Mouse (Mus musculus): ENCODE results near the gene Dync1i1. TPM values are rescaled to one million over a fixed set of nuclear protein-coding genes. Genes with fewer than 3 reads are reported as not detected.

Gene Dync1i1
- total and polyA plus RNA-seq, 2 experiments from 2014 or later, result 0.96 to 2.2 TPM

DNA sequence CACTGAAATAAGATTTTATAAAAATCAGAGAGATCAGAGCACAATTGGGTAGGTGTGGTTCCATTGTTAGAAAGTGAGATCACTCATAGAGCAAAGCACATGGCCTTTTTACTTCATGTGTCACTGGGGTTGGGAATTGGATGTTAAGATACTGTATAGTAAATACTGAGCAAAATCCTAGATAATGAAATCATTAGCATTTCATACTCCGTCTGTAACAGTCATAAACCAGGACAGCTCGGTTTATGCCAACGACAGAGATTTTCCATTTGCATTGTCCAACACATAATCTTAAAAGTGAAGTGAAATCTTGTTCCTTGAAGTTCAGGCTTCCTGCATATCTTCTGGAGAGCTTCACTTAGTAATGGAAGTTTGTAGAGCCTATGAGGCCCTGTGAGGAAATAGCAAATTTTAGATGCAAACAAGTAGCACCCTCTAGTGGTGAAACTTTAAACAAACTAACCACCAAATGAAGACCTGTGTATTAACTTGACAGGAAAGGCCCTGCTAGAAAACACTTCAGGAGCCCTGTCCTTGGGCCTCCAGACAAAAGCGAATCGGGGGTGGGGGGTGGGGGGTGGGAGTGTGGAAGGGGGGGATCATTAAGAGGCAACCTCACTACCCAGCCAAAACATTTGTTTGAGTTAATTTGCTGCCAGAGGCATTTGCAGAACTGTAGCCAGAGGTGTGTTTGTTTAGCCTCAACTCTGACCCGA is 76.8 kb downstream of the Dync1i1 start:
- H3K36me3 ChIP-seq (replicated peaks; ENCODE audit: control insufficient read depth, insufficient read depth, low read length), result no peaks in the 10 kb centered on the region
- H3K4me2 ChIP-seq (ENCODE audit: low read depth, low read length), result no peak overlapping the region
- peak; percentile 69 for TF ChIP-seq CTCF (IDR thresholded peaks at IDR 0.05; ENCODE audit: low read depth)
- no peak for TF ChIP-seq EP300 (IDR thresholded peaks at IDR 0.05; ENCODE audit: low read depth)
- H3K27me3 ChIP-seq (ENCODE audit: control insufficient read depth, insufficient read depth, low read length), result no peaks in the 10 kb centered on the region
- WGBS, result 43% methylated on average over 6 of the region's 6 CpGs
- no peak overlapping the region for H3K27ac ChIP-seq (ENCODE audit: low read depth)
- no peaks in the 10 kb centered on the region for H3K4me1 ChIP-seq (ENCODE audit: control insufficient read depth, insufficient read depth)
- peak; percentile 73 for DNase-seq (ENCODE audit: low spot score)
- no peaks in the 10 kb centered on the region for H3K9me3 ChIP-seq (replicated peaks; ENCODE audit: control insufficient read depth, low read length)
- peak; percentile 71 for ATAC-seq (ENCODE audit: insufficient read depth, low read depth)
- no peak overlapping the region for H3K9ac ChIP-seq (replicated peaks; ENCODE audit: low read depth, low read length)
- no peak overlapping the region for H3K4me3 ChIP-seq (ENCODE audit: low read depth, low read length)

DNA sequence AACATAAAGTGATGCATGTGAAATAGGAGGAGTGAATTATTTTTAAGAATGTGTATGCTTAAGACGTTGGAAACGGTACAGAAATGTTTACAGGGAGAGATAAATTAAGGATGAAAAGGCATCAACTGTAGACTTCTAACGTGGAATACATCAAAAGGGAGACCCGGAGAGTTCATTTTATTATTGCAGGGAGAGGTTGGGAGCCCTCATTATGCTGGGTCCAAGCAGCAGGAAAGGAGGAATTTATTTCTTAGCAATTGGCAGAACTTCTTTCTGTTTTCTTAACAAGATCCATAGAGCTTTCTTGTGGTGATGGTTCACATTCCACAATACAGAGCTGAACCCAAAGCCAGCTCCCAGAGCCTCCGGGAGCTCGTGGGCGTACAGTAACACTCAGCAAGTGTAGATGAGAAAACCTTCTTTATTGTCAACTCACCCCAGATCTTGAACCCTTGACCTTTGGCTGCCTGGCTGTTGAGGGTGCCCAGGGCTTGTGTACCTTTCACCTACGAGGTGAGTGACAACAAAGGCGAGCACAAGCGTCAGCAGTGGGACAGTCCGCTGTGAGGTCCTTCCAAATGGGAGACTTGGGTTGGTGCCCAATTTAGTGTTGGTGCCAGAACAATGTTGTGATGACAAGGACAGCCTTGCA is 77.5 kb downstream of the Dync1i1 start:
- H3K36me3 ChIP-seq (replicated peaks; ENCODE audit: control insufficient read depth, insufficient read depth, low read length), result no peaks in the 10 kb centered on the region
- H3K27ac ChIP-seq (ENCODE audit: low read depth), result peak overlapping the region; percentile 9; the same call in 1 of the 2 replicates
- 50% methylated on average over 11 of the region's 11 CpGs for WGBS
- no peaks in the 10 kb centered on the region for H3K4me1 ChIP-seq (ENCODE audit: control insufficient read depth, insufficient read depth)
- TF ChIP-seq EP300 (IDR thresholded peaks at IDR 0.05; ENCODE audit: low read depth), result no peak
- no peak for TF ChIP-seq CTCF (IDR thresholded peaks at IDR 0.05; ENCODE audit: low read depth)
- no peak for DNase-seq (ENCODE audit: low spot score)
- no peak overlapping the region for H3K4me2 ChIP-seq (ENCODE audit: low read depth, low read length)
- no peak overlapping the region for H3K9ac ChIP-seq (replicated peaks; ENCODE audit: low read depth, low read length)
- no peak overlapping the region for H3K4me3 ChIP-seq (ENCODE audit: low read depth, low read length)
- ATAC-seq (ENCODE audit: insufficient read depth, low read depth), result peak; percentile 66
- H3K27me3 ChIP-seq (ENCODE audit: control insufficient read depth, insufficient read depth, low read length), result no peaks in the 10 kb centered on the region
- no peaks in the 10 kb centered on the region for H3K9me3 ChIP-seq (replicated peaks; ENCODE audit: control insufficient read depth, low read length)

DNA sequence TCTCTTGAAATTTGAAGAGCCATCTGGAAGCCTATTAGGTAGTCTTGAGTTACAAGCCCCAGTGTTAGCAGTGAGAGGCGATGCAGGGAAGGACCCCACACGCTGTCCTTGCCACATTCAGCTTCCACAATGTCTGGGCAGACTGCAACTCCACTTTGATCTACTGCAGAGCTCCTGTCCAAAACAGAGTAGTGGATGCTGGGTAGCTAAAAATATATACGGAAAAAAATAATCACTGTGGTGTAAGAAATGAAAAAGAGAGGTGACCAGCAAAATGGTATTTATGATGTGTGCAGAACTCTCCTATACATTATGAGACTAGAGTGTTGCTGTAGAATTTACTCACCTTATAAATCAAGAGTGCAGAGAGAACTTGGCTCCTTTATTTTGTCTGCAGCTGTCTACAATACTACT is 82.6 kb downstream of the Dync1i1 start:
- no peaks in the 10 kb centered on the region for H3K4me1 ChIP-seq (ENCODE audit: control insufficient read depth, insufficient read depth)
- no peaks in the 10 kb centered on the region for H3K9me3 ChIP-seq (replicated peaks; ENCODE audit: control insufficient read depth, low read length)
- no peak for ATAC-seq (ENCODE audit: insufficient read depth, low read depth)
- WGBS, result 19% methylated on average over 3 of the region's 3 CpGs
- H3K27ac ChIP-seq (ENCODE audit: low read depth), result no peak overlapping the region
- TF ChIP-seq EP300 (IDR thresholded peaks at IDR 0.05; ENCODE audit: low read depth) (no peak), CTCF (IDR thresholded peaks at IDR 0.05; ENCODE audit: low read depth) (no peak)
- H3K4me3 ChIP-seq (ENCODE audit: low read depth, low read length), result no peak overlapping the region
- H3K9ac ChIP-seq (replicated peaks; ENCODE audit: low read depth, low read length), result no peak overlapping the region
- DNase-seq (ENCODE audit: low spot score), result no peak
- no peaks in the 10 kb centered on the region for H3K36me3 ChIP-seq (replicated peaks; ENCODE audit: control insufficient read depth, insufficient read depth, low read length)
- H3K27me3 ChIP-seq (ENCODE audit: control insufficient read depth, insufficient read depth, low read length), result no peaks in the 10 kb centered on the region
- H3K4me2 ChIP-seq (ENCODE audit: low read depth, low read length), result no peak overlapping the region

DNA sequence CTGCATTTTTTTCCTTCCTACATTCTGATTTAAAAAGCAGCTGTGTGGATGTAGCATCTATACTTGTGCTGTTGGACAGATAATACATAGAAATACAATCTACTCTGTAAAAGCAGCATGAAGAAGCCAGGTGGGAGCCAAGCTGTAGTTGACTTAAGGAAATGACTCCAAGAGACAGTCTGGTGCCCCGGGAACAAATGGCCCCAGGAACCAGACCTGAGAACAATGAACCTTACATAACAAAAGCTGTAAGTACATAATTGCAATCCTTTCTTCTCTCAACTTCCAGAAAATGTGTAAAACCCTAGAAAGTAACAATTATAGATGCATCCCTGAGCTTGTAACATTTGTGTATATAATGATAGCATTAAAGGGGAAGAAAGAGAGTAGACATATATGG is 86.6 kb downstream of the Dync1i1 start:
- Histone ChIP-seq H3K4me3 (ENCODE audit: low read depth, low read length) (no peak overlapping the region), H3K9ac (replicated peaks; ENCODE audit: low read depth, low read length) (no peak overlapping the region), H3K4me2 (ENCODE audit: low read depth, low read length) (no peak overlapping the region), H3K36me3 (replicated peaks; ENCODE audit: control insufficient read depth, insufficient read depth, low read length) (no peaks in the 10 kb centered on the region), H3K27ac (ENCODE audit: low read depth) (no peak overlapping the region), H3K9me3 (replicated peaks; ENCODE audit: control insufficient read depth, low read length) (no peaks in the 10 kb centered on the region), H3K4me1 (ENCODE audit: control insufficient read depth, insufficient read depth) (no peaks in the 10 kb centered on the region), H3K27me3 (ENCODE audit: control insufficient read depth, insufficient read depth, low read length) (no peaks in the 10 kb centered on the region)
- ATAC-seq (ENCODE audit: insufficient read depth, low read depth) (no peak), DNase-seq (ENCODE audit: low spot score) (no peak)
- 62% methylated on average over 1 of the region's 1 CpGs for WGBS
- TF ChIP-seq EP300 (IDR thresholded peaks at IDR 0.05; ENCODE audit: low read depth), result no peak
- no peak for TF ChIP-seq CTCF (IDR thresholded peaks at IDR 0.05; ENCODE audit: low read depth)

DNA sequence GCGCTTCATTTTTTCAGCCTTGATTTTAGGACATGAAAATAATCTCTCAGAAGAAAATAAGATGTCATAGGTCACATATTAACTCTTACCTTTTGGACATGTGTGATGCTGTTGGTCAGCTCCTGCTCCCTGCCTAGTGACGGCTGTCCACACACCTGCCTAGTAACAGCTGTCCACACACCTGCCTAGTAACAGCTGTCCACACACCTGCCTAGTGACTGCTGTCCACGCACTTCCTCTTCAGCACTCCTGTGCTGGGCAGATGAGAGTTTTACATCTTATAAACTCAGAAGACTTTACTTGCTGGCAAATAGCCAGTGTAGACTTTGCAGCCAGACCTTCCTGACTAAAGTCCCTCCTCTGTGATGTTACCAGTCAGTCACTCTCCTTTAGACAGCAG is 94.2 kb downstream of the Dync1i1 start:
- TF ChIP-seq CTCF (IDR thresholded peaks at IDR 0.05; ENCODE audit: low read depth) (no peak), EP300 (IDR thresholded peaks at IDR 0.05; ENCODE audit: low read depth) (no peak)
- no peak overlapping the region for H3K9ac ChIP-seq (replicated peaks; ENCODE audit: low read depth, low read length)
- H3K9me3 ChIP-seq (replicated peaks; ENCODE audit: control insufficient read depth, low read length), result no peaks in the 10 kb centered on the region
- no peak for ATAC-seq (ENCODE audit: insufficient read depth, low read depth)
- no peaks in the 10 kb centered on the region for H3K27me3 ChIP-seq (ENCODE audit: control insufficient read depth, insufficient read depth, low read length)
- no peak overlapping the region for H3K4me3 ChIP-seq (ENCODE audit: low read depth, low read length)
- H3K36me3 ChIP-seq (replicated peaks; ENCODE audit: control insufficient read depth, insufficient read depth, low read length), result no peaks in the 10 kb centered on the region
- 73% methylated on average over 3 of the region's 3 CpGs for WGBS
- H3K4me1 ChIP-seq (ENCODE audit: control insufficient read depth, insufficient read depth), result no peaks in the 10 kb centered on the region
- no peak overlapping the region for H3K4me2 ChIP-seq (ENCODE audit: low read depth, low read length)
- no peak overlapping the region for H3K27ac ChIP-seq (ENCODE audit: low read depth)
- no peak for DNase-seq (ENCODE audit: low spot score)

Data from heart, postnatal 0 days (tissue).